Mouse (Mus musculus) adipose tissue, adult 10 weeks (tissue): ENCODE data around the gene Ift27. TPM values are rescaled to one million over a fixed set of nuclear protein-coding genes. Genes with fewer than 3 reads are reported as not detected.

Source experiments
- polyA plus RNA-seq: library from polyadenylated mRNA; stranded (reverse); fragments of 350-450 nt; fragmentation: Illumina TruSeq; extraction: RNeasy Lipid Tissue Mini Kit (QIAGEN cat#74804); gene quantifications from one replicate; pipeline ENCODE4 v1.2.3, GENCODE M21; 2014; ENCODE audit warnings: low read depth, low replicate concordance

Gene Ift27
- polyA plus RNA-seq = 28.9 TPM

GRCm38 (mm10) chr15:78173972-78174886 is at the start of gene Ift27:
Ift27 (minus strand) TSS chr15:78174107.

GRCm38 (mm10) chr15:78206312-78206711 is 32.4 kb upstream of the Ift27 start, which contains the start of gene Pvalb:
Pvalb (minus strand) TSS chr15:78206400.

GRCm38 (mm10) chr15:78119704-78120103 is 54.2 kb downstream of the Ift27 start, which contains the start of gene Cacng2:
Cacng2 (minus strand) TSS chr15:78120028.

Other genes with a start within 250 kb of the Ift27 start
- 144 TPM for gene Txn2, start 245.1 kb downstream of the Ift27 start, polyA plus RNA-seq
- gene Foxred2, start 217.4 kb downstream of the Ift27 start, polyA plus RNA-seq = 39.1 TPM
- gene Eif3d, start 203.3 kb downstream of the Ift27 start, polyA plus RNA-seq = 99.3 TPM
- gene Cacng2, start 54.1 kb downstream of the Ift27 start, polyA plus RNA-seq = not detected
- gene Pvalb, start 32.3 kb upstream of the Ift27 start, polyA plus RNA-seq = 0.45 TPM
- 9.2 TPM for gene Ncf4, start 70.7 kb upstream of the Ift27 start, polyA plus RNA-seq
- 5.3 TPM for gene Csf2rb2, start 131.6 kb upstream of the Ift27 start, polyA plus RNA-seq
- 14.8 TPM for gene Csf2rb, start 151.6 kb upstream of the Ift27 start, polyA plus RNA-seq
- 9.8 TPM for gene Tex33, start 221.8 kb upstream of the Ift27 start, polyA plus RNA-seq
- gene Tst, start 231.8 kb upstream of the Ift27 start, polyA plus RNA-seq = 51.7 TPM
- 50.4 TPM for gene Mpst, start 232.3 kb upstream of the Ift27 start, polyA plus RNA-seq